Mouse (Mus musculus): ENCODE measurements at regions not wholly inside any gene's neighbourhood (a gene's known extent, or its start where the extent isn't known, plus 50 kb on each side); places are given as distances from the start of the nearest gene placed in this dataset.

- DNase-seq = peak; percentile 38
Observed at GRCm38 (mm10) chr11:20930045-20930444, 99.2 kb upstream of the Lgalsl start.

DNA sequence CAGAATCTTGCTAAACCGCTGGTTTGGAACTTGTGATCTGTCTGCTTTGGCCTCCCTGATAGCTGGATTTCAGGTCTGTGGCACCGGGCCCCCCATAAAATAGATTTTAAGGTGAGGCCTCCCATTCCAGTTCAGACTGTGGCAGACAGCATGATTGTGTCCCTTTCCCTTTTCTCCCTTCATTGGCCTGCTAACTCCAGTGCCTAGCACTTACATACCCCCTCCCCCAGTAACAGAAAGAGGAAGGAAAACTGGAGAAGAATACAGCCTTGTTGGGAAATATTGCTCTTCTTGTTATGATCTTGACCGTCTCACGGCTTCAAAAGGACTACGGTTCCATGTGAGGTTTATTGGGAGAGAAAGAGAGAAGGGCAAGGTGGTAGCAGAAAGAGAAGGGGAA is 99.7 kb upstream of the Lgalsl start:
- DNase-seq = no peak

DNA sequence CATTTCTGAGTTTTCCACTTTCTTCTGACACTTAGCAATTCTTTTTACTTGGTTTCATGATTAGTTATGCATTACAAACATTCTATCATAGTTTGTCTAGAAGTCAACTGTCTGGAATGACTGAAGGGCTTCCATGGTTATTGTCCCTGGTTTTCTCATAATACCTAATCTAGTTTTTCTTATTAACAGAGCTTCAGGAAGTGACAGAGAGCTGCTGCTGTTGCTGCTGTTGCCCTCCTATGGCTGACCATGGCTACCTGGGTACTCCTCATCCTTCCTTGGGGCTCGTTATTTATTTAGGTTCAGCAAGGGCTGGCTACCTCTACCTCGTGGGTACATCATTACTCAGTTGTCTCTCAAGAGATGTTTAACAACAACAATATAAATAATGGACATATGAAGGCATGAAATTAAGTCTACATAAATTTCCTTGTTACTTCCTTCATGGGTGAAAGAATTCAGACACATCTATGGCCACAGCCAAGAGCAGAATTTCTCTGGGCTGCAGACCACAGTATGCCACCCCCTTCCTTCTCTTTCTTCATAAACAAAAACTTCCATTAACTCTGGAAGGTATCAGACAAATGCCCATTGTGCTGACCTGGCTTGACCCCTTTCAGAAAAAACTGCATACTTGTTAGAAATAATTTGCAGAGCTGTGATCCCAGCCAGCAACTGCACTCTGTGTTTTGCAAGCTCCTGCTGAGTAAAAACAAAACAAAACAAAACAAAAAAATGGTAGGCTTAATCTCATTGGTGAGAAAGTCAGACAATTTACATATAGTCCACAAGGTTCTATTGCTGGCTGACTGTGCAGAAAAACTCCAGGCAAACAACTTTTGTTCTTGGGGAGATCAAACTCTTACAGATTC is 103.6 kb upstream of the Lgalsl start:
- no peak for DNase-seq

DNA sequence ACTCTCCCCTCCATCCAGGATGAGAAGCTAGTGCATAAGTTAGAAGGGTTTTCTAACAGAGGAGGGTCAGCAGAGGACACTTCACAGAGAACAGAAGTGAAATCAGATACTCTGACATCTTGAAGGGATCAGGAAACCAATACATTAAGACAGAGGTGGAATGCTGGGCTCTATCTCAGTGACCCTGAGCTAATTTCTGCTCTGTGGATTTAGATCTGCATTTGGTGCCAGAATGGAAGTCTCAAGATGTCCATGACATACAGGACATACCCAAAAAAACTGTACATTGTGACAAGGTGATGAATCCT is 104.2 kb upstream of the Lgalsl start:
- DNase-seq = no peak

DNA sequence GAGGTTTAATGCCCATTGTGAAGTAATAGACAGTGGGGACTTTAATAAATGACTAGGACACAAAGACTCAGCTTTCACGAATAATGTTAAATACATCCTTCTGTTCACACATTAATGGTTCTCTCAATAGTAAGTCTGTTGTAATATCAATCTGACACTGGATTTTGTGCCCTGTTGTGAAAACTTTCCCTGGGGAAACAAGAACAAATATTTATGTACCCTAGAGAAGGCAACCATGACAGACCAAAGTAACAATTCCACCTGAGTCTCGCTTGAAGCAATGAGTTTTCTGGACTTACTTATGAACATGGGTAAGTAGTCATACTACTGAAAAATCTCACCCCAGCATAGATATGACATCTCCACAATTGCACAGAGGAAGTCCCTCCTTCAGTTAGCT is 105.1 kb upstream of the Lgalsl start:
- no peak for DNase-seq

DNA sequence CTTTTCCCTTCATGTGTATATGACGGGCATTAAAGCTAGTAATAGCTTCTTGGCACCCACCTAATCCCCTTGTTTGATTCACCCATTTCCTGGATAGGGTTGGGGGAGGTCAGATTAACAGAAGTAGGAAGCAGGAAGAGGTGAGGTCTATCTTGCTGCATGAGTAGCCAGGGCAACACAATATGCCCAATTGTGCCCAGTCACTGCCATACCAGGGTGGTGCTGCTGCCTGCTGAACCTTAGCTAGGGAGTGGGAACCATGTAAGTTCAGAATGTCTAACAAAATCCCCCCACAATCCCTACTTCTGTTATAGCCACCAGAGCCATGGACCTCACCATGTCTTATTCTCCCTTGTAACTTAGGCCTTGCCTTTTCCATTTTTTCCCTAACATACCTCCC is 106.1 kb upstream of the Lgalsl start:
- DNase-seq = no peak

GRCm38 (mm10) chr11:20937942-20938341 is 107.1 kb upstream of the Lgalsl start:
- no peak for DNase-seq

DNA sequence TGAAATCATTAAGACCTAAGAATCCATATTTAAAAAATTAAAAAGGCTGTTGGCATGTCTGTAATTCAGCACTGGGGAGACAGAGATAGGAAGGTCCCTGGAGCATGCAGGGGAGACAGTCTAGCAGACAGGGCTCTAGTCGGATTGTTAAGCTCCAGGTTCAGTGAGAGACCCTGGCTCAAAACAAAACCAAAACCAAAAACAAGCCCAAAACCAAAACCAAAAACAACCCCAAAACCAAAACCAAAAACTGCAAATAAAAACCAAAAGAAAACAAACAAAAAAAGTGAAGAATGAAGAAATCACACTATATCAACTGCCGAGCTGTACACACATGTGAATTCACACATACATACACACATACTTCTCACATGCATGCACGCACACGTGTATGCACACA is 108.8 kb upstream of the Lgalsl start:
- no peak for DNase-seq

DNA sequence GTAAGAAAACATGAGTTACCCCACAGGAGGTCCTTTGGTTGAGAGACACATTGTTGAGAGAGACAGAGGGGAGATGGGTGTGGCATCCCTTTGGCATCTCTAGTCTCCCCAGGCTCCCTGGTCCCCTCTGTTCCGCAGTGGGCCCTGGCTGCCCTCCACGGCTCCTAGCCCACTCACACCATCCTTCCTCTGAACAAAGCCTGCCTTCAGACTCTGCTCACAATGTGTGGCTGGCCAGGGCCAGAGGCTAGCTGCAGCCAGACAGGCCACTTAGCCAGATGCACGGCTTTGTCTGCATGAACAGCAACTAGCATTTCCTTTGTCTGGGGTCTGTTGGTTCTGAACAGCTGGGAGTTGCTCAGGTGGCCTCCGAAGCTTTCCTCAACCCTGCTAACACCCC is 110.7 kb upstream of the Lgalsl start:
- no peak for DNase-seq

- DNase-seq = peak; percentile 36
Observed at GRCm38 (mm10) chr11:20955561-20955960, 124.7 kb upstream of the Lgalsl start.

GRCm38 (mm10) chr11:20957766-20958165 is 126.9 kb upstream of the Lgalsl start:
- no peak for DNase-seq

DNA sequence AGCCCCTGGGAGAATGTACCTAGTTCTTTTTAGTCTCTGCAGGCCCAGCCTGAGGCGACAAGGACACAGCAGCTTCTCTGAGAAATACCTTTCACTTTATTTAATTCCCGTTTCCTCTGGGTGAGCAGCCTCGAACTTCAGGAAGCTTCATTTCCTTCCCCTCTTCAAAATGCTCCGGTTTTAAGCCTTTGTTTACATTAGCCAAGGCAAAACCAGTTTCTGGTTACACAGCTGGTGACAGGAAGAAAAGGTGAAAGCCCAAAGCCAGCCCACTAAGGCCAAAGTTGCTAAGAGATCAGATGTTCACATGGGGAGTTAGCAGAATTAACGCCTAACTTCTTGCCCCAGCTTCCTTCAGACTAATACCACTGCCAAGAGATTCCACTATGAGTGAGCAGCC is 127.4 kb upstream of the Lgalsl start:
- peak; percentile 63 for DNase-seq

GRCm38 (mm10) chr11:20960066-20960465 is 129.2 kb upstream of the Lgalsl start:
- no peak for DNase-seq

DNA sequence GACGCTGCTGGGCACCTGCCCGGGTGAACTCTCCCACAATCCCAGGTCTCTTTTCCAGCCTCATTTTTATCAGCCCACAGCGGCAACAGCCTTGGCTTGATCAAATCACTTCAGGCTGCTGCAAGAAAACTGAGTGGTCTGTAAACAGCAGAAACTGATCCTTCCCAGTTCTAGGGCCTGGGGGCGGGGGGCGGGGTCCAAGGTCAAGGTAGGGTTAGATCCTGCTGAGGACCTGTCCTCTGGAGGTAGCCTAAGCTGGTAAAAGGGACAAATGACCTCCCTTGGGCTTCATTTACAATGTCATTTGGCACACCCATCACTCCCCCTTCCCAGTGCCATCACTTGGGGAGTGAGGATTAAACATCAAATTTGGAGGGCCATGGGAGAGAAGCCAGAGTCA is 129.9 kb upstream of the Lgalsl start:
- no peak for DNase-seq

DNA sequence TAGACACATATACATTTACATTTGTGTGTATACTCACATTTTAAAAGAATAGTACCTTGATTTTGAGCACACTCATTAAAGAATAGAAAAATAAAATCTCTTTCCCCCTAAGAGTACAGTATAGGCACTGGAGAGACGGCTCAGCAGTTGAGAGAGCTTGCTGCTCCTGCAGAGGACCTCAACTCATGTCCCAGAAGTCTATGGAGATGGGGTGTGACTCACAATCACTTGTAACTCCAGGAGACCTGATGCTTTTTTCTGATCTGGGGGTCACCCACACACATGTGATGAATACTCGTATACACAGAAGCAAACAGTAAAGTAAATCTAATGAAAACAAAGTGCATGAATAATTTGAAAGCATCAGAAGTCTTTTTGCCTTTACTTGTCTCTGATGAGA is 129.5 kb upstream of the Peli1 start:
- DNase-seq = no peak

- DNase-seq = no peak
Observed at GRCm38 (mm10) chr11:20965575-20966239, 125.4 kb upstream of the Peli1 start.

- no peak for DNase-seq
Observed at GRCm38 (mm10) chr11:20967321-20967984, 123.6 kb upstream of the Peli1 start.

- DNase-seq = peak; percentile 25
Observed at GRCm38 (mm10) chr11:20968341-20968740, 122.8 kb upstream of the Peli1 start.

GRCm38 (mm10) chr11:20973141-20973540 is 118.0 kb upstream of the Peli1 start:
- DNase-seq = no peak

- DNase-seq = no peak
Observed at GRCm38 (mm10) chr11:20981588-20981987, 109.5 kb upstream of the Peli1 start.

DNA sequence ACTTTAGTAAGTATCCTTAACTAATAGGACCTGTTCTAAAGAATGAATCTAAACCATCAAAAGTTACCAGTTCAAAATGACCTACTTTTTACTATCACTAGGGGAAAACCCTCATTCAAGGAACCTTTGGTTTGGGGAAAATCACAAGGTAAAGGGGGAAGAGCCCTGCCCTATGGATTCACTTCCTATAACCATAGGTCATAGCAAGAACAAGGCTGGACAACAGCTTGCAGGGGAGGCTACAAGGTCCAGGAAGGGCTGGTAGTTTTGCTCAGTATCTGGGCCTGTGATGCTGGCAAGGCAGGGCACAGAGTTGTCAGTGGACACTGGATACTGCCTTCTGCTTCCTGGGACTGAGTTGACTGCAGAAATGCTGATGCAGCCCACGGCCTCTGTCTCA is 109.1 kb upstream of the Peli1 start:
- DNase-seq = no peak

DNA sequence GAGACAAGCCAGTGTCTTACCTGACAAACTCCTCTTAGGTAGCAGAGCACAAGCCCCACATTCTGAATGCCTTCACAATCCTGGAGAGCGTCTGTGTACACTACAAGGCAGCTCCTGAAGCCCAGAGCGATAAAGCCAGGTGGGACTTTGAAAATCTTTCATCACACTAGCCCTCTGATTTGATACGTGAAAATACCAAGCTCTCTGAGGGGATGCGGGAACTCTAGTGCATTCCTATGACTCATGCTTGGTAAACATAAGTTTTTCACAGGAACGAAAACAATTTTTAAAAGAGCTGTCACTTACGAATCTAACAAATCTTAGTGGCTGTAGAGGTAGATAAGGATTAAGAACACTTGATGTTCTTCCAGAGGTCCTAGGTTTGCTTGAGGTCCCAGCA is 108.6 kb upstream of the Peli1 start:
- peak; percentile 46 for DNase-seq

GRCm38 (mm10) chr11:20985069-20985759 is 105.9 kb upstream of the Peli1 start:
- no peak for DNase-seq
